Mouse (Mus musculus) left cerebral cortex, adult 9 months (tissue): ENCODE measurements at regions not wholly inside any gene's neighbourhood (a gene's known extent, or its start where the extent isn't known, plus 50 kb on each side); places are given as distances from the start of the nearest gene placed in this dataset.
"Not testable (repeated sequence)": the region's sequence is repeated elsewhere in the genome, so short reads cannot be mapped to it uniquely, and the experiment has no call there.

Experiments used
- DNase-seq, 2 experiments: peaks; one replicate each; pipeline ENCODE4 v3.0.0; 2022; ENCODE audit warnings: low spot score in 2 of 2

DNA sequence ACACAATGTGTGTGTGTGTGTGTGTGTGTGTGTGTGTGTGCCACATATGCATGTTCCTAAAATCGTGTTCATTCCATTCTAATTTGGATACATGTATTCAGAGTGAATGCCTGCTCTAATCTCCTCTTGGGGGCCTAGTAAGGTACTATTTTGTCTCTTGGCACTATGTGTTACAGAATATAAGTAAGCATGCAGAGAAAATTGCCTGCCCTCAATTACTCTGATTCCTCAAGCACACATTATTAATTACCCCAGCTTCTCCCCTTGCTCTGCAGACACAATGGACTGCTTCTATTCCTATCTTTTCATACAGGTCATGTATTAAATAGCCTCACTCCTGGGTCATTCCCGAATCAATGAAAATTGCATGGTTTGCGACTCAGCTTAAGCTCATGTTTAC, 406.3 kb downstream of the Trib2 start:
- DNase-seq = no peak

- DNase-seq = not testable (repeated sequence)
Observed at GRCm38 (mm10) chr12:15407577-15407976, 409.1 kb downstream of the Trib2 start.

- DNase-seq = no peak
Observed at GRCm38 (mm10) chr12:15392641-15393040, 424.1 kb downstream of the Trib2 start.

GRCm38 (mm10) chr12:15388574-15388973, 428.1 kb downstream of the Trib2 start:
- DNase-seq = no peak

DNA sequence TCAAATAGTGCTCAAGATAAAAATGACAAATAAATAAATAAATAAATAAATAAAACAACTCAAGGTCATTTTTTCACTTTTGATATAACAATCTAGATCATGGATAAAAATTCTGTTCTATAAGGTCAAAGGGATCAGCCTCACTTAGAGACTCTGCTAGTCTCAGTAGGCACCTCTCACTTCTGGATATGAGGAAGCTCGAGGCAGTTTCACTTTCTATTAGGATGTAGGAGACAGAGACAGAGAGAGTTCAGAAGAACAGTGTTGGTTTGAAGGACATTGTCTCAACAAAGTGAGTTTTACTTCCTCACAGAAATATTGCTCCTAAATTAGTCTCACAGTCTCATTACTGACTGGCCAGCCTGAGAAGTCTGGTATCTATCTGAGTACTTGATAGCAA, 458.9 kb downstream of the Trib2 start:
- no peak for DNase-seq

GRCm38 (mm10) chr12:15320697-15321449, 495.8 kb downstream of the Trib2 start:
- no peak for DNase-seq

DNA sequence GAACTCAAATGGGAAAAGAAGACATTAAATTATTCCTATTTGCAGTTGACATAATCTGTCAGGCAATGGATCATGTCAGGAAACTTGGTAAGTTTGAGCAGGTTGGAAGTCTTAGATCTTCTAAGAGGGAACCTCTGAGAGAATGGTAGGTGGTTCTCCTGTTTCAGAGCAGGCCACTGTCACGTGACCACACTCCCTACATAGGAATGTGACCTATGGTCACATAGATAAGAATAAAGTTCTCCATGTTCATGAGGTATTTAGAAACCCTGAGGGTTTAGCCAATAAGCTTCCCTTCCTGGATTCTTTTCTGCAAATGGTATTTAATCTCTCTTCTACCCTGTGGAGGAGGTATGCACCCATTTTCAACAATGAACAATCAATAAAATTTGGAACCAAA, 497.1 kb downstream of the Trib2 start:
- no peak for DNase-seq

DNA sequence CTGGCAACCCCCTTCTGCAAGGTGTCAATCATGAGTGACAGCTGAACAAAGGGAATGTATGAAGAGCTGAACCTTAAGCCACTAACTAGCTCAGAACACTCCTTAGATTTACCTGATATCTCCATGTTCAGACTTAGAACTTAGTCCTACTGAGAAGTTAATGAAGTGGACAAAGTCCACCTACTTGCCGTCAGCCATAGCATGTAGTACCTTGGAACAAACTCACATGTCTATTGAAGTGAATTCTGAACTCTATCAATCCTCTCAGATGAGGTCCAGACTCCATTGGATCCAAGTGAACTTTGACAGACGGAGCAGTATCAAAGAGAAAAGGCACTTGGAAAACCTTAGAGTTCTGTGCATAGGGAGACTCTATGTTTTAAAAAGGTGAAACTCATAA, 521.8 kb downstream of the Trib2 start:
- DNase-seq = no peak

- no peak for DNase-seq
Observed at GRCm38 (mm10) chr12:15262165-15262564, 554.6 kb downstream of the Trib2 start.

DNA sequence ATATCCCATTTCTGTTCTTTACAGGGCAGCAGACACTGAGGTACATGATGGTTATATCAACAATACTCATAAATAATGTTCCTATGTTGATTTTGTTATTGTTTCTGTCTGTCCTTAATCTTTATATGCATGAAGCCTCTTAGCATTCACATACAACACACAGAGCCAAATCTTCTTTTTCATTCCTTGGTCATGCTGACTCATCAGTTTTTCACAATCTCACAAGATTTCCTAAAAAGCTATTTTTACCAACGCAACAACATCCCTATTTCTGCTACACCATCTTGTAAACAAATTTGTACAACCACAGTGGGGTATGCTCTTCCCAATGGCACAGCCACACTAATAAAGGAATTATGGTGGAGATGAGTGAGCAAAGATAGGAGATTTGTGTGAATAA, 555.1 kb downstream of the Trib2 start:
- no peak for DNase-seq

DNA sequence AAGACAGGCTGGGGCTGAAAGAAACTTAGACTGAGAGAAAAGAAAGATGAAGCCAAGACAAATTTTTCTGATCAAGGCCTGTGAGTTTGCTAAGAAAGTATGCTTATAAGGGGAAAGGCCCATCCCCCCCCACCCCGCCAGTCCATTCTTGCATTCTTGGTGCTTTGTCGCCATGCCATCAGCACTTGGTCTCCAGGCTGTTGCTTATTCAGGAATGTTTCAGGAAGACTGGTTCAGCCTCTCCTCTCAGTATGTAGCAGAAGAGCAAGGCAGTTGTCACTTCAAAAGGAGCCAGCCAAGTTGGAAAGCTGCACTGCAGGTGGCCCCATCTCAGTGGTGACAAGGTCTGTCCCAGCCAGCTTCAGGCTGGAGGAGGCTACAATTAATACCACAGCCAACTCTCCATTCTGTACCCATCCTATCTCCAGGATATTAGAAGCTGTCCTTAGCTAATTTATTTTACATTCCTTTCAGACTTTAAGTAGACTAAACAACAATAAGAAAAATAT, 555.8 kb downstream of the Trib2 start:
- DNase-seq = no peak

GRCm38 (mm10) chr12:15244966-15245365, 571.8 kb downstream of the Trib2 start:
- no peak for DNase-seq

DNA sequence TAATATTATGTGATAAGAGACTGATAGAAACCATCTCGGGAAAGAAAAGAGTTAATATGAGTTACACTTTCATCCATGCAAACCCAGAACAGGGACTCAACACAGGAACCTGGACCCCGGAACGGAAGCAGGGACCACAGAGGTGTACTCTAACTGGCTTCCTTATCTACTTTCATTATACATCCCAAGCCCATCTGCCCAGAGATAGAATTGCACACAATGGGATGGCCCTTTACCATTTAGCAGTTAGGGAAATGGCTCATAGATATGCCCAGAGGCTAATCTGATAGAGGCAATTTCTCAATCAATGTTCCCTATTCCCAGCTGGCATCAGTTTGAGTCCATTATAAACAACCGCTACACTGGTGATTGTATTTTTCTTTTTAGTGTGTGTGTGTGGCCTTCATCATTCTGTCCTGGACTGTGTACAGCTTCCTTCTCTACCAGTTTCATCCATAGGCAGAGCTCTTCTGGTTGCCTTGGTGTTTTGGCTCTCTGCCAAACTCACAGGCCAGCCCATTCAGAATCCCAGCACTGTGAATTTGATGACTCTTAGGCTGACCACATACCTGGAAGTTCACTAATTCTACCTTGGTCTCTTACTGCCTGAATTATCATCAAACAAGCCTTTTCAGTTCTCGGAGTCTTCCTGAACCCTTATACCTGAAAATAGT, 594.1 kb downstream of the Trib2 start:
- DNase-seq = no peak

DNA sequence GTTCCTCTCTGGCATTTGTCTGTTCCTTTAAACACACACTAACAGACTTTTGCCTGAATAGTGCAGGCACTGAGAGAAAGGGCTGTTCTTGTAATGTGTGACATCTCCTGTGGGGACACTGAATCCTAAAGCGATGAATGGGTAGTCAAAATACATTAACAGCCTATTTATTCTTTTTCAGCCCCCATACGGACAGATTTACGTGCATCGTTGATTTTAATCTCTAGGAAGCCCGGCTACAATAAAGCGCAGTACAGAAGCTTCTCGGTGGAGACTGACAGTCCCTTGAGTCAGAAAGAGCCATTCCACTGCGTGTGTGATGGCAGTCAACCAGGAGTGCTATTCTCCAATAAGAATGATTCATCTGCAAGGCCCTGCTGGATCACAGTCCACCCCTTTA, 598.2 kb downstream of the Trib2 start:
- no peak for DNase-seq

DNA sequence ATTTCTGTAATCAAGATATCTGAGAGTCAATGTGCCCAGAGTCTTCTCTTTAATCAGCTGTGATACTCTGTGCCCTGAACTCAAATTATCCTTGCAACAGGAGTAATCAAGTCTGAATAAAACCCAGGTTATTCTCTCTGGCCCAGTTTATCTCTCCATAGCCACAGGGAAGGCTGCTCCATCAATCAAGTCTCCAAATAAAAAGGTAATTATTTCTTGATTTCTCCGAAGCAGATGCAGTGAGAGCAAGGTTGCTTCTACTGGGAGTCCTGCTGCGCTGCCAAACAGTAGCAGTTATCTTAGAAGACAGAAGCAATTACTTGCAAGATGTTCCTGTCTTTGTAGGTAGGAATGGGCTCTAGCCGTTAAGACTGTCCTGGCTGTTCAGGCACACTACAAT, 600.5 kb downstream of the Trib2 start:
- DNase-seq = no peak

DNA sequence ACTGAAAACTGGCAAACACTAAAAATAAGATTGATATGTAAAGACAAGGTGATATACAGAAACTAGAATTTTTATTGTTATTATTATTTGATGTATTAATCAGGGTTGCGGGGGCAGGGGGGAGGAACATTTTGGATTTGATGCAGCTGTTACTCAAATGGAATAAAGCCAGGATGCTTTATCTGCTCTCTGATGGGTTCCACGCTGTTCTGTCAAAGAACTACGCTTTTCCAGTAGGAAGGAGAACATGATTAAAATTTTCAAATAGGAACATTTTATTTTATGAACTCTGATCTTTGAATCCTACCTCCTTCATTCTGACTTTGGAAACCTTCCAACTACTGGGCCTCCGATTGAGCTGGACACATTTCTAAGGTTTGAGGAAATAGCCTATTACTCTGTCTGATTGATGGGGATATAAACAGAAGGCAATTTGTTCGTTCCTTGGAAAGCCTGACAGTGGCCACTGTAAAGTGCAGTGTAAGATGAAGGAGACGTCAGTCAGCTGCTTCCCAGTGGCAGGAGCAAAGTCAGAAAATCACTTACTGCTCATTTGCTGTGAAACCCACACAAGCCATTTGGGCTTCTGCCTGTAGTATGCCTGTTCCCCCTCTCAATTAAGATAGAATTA, 642.2 kb downstream of the Trib2 start:
- DNase-seq = no peak

- DNase-seq = no peak
Observed at GRCm38 (mm10) chr12:15162605-15163004, 654.1 kb downstream of the Trib2 start.

GRCm38 (mm10) chr12:15161864-15162263, 654.9 kb downstream of the Trib2 start:
- DNase-seq = no peak

DNA sequence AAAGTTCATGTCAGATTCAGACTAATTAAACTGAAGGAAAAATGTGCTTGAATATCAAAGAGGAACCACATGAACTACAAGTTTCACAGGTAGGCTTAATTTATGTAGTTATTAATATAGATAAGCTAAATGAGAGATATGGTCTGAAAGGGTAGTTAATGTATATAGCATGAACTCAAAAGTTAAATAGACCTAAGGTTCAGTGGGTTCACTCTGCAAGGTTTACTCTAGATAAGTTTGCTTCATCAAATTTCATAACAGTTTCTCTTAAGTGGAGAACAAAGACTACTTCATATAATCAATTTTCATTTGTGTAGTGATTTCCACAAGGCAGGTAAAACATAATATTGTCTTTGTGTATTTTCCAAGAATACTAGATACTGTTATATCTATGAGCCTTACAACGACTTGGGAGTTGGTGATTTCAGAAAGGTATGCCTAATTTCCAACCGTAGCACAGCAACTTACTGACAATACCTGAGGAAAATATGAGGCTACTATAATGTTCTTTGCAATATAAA, 656.2 kb downstream of the Trib2 start:
- DNase-seq = no peak

DNA sequence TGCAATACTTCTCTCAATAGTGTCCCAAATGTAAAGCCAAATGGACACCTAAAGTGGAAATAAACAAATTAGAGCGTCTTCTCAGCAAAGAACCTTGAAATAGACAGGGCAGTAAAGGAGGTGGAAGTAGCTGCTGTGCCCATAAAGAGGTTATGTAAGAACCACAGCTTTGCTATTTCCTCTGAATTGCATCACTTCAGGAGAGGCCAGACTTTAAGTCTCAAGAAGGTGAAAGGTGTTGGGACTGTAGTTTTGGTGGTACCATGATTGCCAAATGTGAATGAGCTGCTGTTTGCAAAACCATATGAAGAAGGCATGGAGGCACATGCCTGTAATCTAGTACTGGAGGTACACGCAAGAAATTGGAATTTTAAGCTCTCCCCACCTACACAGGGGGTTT, 670.3 kb downstream of the Trib2 start:
- DNase-seq = no peak

DNA sequence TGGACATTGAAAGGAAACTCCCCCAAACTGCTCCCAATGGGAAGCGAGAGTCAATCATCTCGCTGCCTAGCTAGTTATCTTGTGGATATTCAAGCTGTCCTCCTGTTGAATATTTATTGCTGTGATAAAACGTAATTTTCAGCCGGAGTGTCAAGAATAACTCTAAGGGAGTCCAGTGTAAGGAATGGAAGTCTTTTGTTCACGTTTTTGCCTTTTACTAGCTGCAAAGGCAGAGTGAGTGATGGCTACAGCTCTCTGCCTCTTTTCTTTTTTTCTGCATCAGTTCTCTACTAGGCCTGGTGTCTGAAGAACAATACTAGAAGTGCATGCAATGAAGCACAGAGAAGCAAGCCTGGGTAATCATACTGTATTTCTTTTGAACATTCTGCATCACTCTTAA, 679.7 kb downstream of the Trib2 start:
- no peak for DNase-seq

GRCm38 (mm10) chr12:15124179-15124578, 692.5 kb downstream of the Trib2 start:
- DNase-seq = no peak
